14 mouse cellular contexts compared by ENCODE assay signal in the genomic region with DNA sequence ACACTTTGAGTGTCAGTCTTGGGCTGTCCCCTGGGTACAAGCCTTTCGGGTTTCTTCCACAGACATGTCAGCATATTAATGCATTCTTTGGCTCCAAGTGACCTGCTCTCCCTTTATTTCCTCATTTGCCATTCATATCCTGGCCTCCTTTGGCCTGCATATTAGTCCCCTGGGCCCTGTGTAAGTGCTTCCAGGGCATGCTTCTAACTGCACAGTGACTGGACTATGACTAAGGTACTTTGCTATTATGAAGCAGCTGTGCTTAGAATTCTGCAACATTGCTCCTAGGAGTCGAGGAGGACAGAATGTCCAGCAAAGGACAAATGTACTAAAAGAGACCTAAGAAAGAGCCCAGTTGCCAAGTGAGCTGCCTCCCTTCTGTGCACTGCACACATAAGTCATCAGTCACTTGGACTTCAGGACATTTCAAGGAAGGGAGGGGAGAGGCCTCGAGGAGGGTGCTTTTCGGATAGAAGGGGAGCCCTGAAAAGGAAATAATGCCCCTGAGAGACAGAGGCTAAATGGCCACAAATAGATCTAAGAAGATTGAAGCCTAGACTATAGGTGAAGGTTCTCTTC.
DNase-seq lines count a peak whose midpoint lies in the region; ATAC-seq lines count a peak whose summit lies in the region.
"Had no signal": no experiment of that assay in that cellular context is flagged by ENCODE, and none has a peak within 500 bp of the region (broad histone marks: within the 10 kb centered on the region; RNA-seq: fewer than 3 reads in every experiment).

No protein-coding gene starts in this region.

- no peaks in the 10 kb centered on the region for H3K27me3 ChIP-seq in hindbrain, embryonic 16.5 days (replicated peaks; ENCODE audit: control insufficient read depth, insufficient read depth, low read length)
- H3K27me3 ChIP-seq in hindbrain, embryonic 14.5 days (ENCODE audit: control insufficient read depth, insufficient read depth, low read length) = no peaks in the 10 kb centered on the region
- H3K27me3 ChIP-seq in liver, embryonic 12.5 days (replicated peaks) = no peaks in the 10 kb centered on the region
- H3K27me3 ChIP-seq: hindbrain, embryonic 13.5 days; liver, embryonic 13.5 days; midbrain, embryonic 12.5 days; neural tube, embryonic 12.5 days had no signal

- DNase-seq in adrenal gland, adult (ENCODE audit: inconsistent age in 2 of 2, low spot score in 1 of 2) = peak; percentile 11 to 24
- DNase-seq in adrenal gland, adult 18-20 months (ENCODE audit: low spot score in 2 of 2) = no peak
- no peak for DNase-seq in hindbrain, embryonic 14.5 days (ENCODE audit: low spot score)
- DNase-seq in heart, postnatal 4 days = peak; percentile 18
- peak; percentile 30 to 62 for DNase-seq in kidney, postnatal 36 days
- DNase-seq: cerebellum, adult 9-10 months; liver, embryonic 13.5 days; lung, postnatal 14 days had no signal

- no peaks in the 10 kb centered on the region for H3K9me3 ChIP-seq in hindbrain, embryonic 16.5 days (ENCODE audit: control insufficient read depth, low read length)
- H3K9me3 ChIP-seq in hindbrain, embryonic 14.5 days (ENCODE audit: control insufficient read depth, low read length) = no peaks in the 10 kb centered on the region
- H3K9me3 ChIP-seq in liver, embryonic 12.5 days (replicated peaks) = no peaks in the 10 kb centered on the region
- H3K9me3 ChIP-seq: hindbrain, embryonic 13.5 days; liver, embryonic 13.5 days; midbrain, embryonic 12.5 days; neural tube, embryonic 12.5 days had no signal

- no peaks in the 10 kb centered on the region for H3K4me1 ChIP-seq in hindbrain, embryonic 16.5 days (ENCODE audit: control insufficient read depth, insufficient read depth, low read depth, low read length)
- H3K4me1 ChIP-seq in hindbrain, embryonic 14.5 days (replicated peaks; ENCODE audit: control insufficient read depth, insufficient read depth, low read length) = no peaks in the 10 kb centered on the region
- no peaks in the 10 kb centered on the region for H3K4me1 ChIP-seq in liver, embryonic 12.5 days
- H3K4me1 ChIP-seq: hindbrain, embryonic 13.5 days; liver, embryonic 13.5 days; midbrain, embryonic 12.5 days; neural tube, embryonic 12.5 days had no signal

- H3K9ac ChIP-seq in hindbrain, embryonic 16.5 days (ENCODE audit: low read depth, low read length) = no peak overlapping the region
- H3K9ac ChIP-seq in hindbrain, embryonic 14.5 days = no peak overlapping the region
- H3K9ac ChIP-seq in liver, embryonic 12.5 days = no peak overlapping the region
- H3K9ac ChIP-seq: hindbrain, embryonic 13.5 days; liver, embryonic 13.5 days; midbrain, embryonic 12.5 days; neural tube, embryonic 12.5 days had no signal

- ATAC-seq in hindbrain, embryonic 16.5 days = peak; percentile 52; the same call in 1 of the 2 replicates
- ATAC-seq in hindbrain, embryonic 14.5 days (ENCODE audit: low FRiP score) = no peak
- no peak for ATAC-seq in liver, embryonic 12.5 days
- ATAC-seq in inflammation-experienced regulatory T-cells, adult 6 months = no peak

- no peak overlapping the region for H3K27ac ChIP-seq in hindbrain, embryonic 16.5 days (ENCODE audit: low read depth, low read length)
- no peak overlapping the region for H3K27ac ChIP-seq in hindbrain, embryonic 14.5 days
- no peak overlapping the region for H3K27ac ChIP-seq in liver, embryonic 12.5 days
- H3K27ac ChIP-seq: hindbrain, embryonic 13.5 days; liver, embryonic 13.5 days; midbrain, embryonic 12.5 days; neural tube, embryonic 12.5 days had no signal

- H3K36me3 ChIP-seq in hindbrain, embryonic 16.5 days (ENCODE audit: control insufficient read depth, insufficient read depth, low read length) = no peaks in the 10 kb centered on the region
- H3K36me3 ChIP-seq in hindbrain, embryonic 14.5 days (replicated peaks; ENCODE audit: control insufficient read depth, insufficient read depth) = no peaks in the 10 kb centered on the region
- no peaks in the 10 kb centered on the region for H3K36me3 ChIP-seq in liver, embryonic 12.5 days
- H3K36me3 ChIP-seq: hindbrain, embryonic 13.5 days; liver, embryonic 13.5 days; midbrain, embryonic 12.5 days; neural tube, embryonic 12.5 days had no signal

- no peak overlapping the region for H3K4me3 ChIP-seq in hindbrain, embryonic 16.5 days (ENCODE audit: low read length)
- H3K4me3 ChIP-seq in hindbrain, embryonic 14.5 days (replicated peaks; ENCODE audit: low read length) = no peak overlapping the region
- H3K4me3 ChIP-seq in liver, embryonic 12.5 days = no peak overlapping the region
- H3K4me3 ChIP-seq: hindbrain, embryonic 13.5 days; liver, embryonic 13.5 days; midbrain, embryonic 12.5 days; neural tube, embryonic 12.5 days had no signal

- no peak overlapping the region for H3K4me2 ChIP-seq in hindbrain, embryonic 16.5 days (ENCODE audit: low read length)
- no peak overlapping the region for H3K4me2 ChIP-seq in hindbrain, embryonic 14.5 days (replicated peaks)
- no peak overlapping the region for H3K4me2 ChIP-seq in liver, embryonic 12.5 days
- H3K4me2 ChIP-seq: hindbrain, embryonic 13.5 days; liver, embryonic 13.5 days; midbrain, embryonic 12.5 days; neural tube, embryonic 12.5 days had no signal

- 57% methylated on average over 4 of the region's 4 CpGs for WGBS in hindbrain, embryonic 16.5 days
- 59% methylated on average over 4 of the region's 4 CpGs for WGBS in hindbrain, embryonic 14.5 days
- 54% methylated on average over 4 of the region's 4 CpGs for WGBS in liver, embryonic 12.5 days (ENCODE audit: insufficient replicate concordance)

Comparison
In these comparisons a context has a peak if more than half of its experiments do, and no peak if none do; other contexts are left out.
1. DNase-seq: peak in adrenal gland, adult (2 of 2), heart, postnatal 4 days (single experiment) and kidney, postnatal 36 days (2 of 2); none in adrenal gland, adult 18-20 months (0 of 2) and hindbrain, embryonic 14.5 days (single experiment).